Mouse (Mus musculus): ENCODE results near the gene Irx3.

DNA sequence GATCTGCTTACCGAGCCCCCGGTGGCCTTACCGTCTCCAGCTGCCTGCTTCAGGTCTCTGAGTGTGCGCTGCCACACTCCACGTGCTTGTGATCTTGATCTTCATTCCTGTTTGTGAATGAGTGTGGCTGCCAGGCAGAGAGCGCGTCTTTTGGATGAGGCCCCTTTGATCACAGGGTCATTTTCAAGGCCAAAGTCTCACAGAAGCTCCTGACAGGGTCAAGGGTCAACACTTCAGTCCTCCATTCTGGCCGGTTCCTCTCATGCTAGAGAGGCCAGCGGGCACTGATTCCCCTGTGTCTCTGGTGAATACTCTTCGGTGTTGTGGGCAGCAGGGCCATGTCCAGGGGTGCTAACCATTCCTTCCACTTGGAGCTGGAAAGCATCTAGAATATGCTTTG lies 49.5 kb upstream of the Irx3 start:
- TF ChIP-seq CTCF (IDR thresholded peaks at IDR 0.05; ENCODE audit: low read depth, low read length) (no peak), POLR2A (IDR thresholded peaks at IDR 0.05; ENCODE audit: borderline replicate concordance, low read depth, low read length) (no peak)

Measured in bone marrow macrophage, adult 2 months (primary cell).